Mouse (Mus musculus): ENCODE results near the gene Gpr88.
"Not testable (repeated sequence)": the region's sequence is repeated elsewhere in the genome, so short reads cannot be mapped to it uniquely, and the experiment has no call there.

Gene Gpr88

GRCm38 (mm10) chr3:116237527-116237926 lies 15.8 kb downstream of the Gpr88 start:
- no peak for DNase-seq

- DNase-seq = no peak
Measured at GRCm38 (mm10) chr3:116236856-116237255, 16.4 kb downstream of the Gpr88 start.

GRCm38 (mm10) chr3:116233515-116233914 lies 19.8 kb downstream of the Gpr88 start:
- DNase-seq = no peak

- DNase-seq = no peak
Measured at GRCm38 (mm10) chr3:116232763-116233162, 20.5 kb downstream of the Gpr88 start.

- no peak for DNase-seq
Measured at GRCm38 (mm10) chr3:116229336-116229735, 24.0 kb downstream of the Gpr88 start.

GRCm38 (mm10) chr3:116228360-116229245 lies 24.7 kb downstream of the Gpr88 start:
- DNase-seq = no peak

- DNase-seq = no peak
Measured at GRCm38 (mm10) chr3:116227383-116227782, 25.9 kb downstream of the Gpr88 start.

- DNase-seq = no peak
Measured at GRCm38 (mm10) chr3:116226915-116227314, 26.4 kb downstream of the Gpr88 start.

- no peak for DNase-seq
Measured at GRCm38 (mm10) chr3:116222511-116223243, 30.6 kb downstream of the Gpr88 start.

GRCm38 (mm10) chr3:116221686-116222010 lies 31.7 kb downstream of the Gpr88 start:
- DNase-seq = no peak

- DNase-seq = no peak
Measured at GRCm38 (mm10) chr3:116220980-116221685, 32.2 kb downstream of the Gpr88 start.

- DNase-seq = not testable (repeated sequence)
Measured at GRCm38 (mm10) chr3:116217398-116217797, 35.9 kb downstream of the Gpr88 start.

GRCm38 (mm10) chr3:116216261-116216660 lies 37.0 kb downstream of the Gpr88 start:
- DNase-seq = no peak

GRCm38 (mm10) chr3:116211639-116212038 lies 41.7 kb downstream of the Gpr88 start:
- no peak for DNase-seq

GRCm38 (mm10) chr3:116210720-116211121 lies 42.6 kb downstream of the Gpr88 start:
- DNase-seq = no peak

- DNase-seq = no peak
Measured at GRCm38 (mm10) chr3:116209214-116209613, 44.1 kb downstream of the Gpr88 start.

GRCm38 (mm10) chr3:116206306-116206834 lies 46.9 kb downstream of the Gpr88 start:
- DNase-seq = no peak

- no peak for DNase-seq
Measured at GRCm38 (mm10) chr3:116205346-116206219, 47.7 kb downstream of the Gpr88 start.

- no peak for DNase-seq
Measured at GRCm38 (mm10) chr3:116204643-116205042, 48.7 kb downstream of the Gpr88 start.

GRCm38 (mm10) chr3:116203942-116204341 lies 49.4 kb downstream of the Gpr88 start:
- DNase-seq = no peak

- no peak for DNase-seq
Measured at GRCm38 (mm10) chr3:116200060-116200459, 53.2 kb downstream of the Gpr88 start.
